Mouse (Mus musculus) cerebellum, adult 2 months (tissue): Measurements from ENCODE around the gene Nr4a3.

Source experiments
- CTCF ChIP-seq: fragments of 200-500 bp; IDR thresholded peaks from 2 replicates; pipeline ENCODE4 v1.5.1; 2011; ENCODE audit warnings: low read depth, mild to moderate bottlenecking, control low read depth, low read length, moderate library complexity, borderline replicate concordance; ENCODE audit not compliant: insufficient read depth
- POLR2A ChIP-seq: fragments of 200-500 bp; IDR thresholded peaks from 2 replicates; pipeline ENCODE4 v1.6.1; 2011; ENCODE audit warnings: low read length, control low read depth, borderline replicate concordance; ENCODE audit not compliant: insufficient read depth

- TF ChIP-seq CTCF (no peak), POLR2A (no peak)
Observed at GRCm38 (mm10) chr4:48034287-48034686, 10.7 kb upstream of the Nr4a3 start.
